Mouse (Mus musculus): ENCODE measurements around the gene Timmdc1. TPM values are rescaled to one million over a fixed set of nuclear protein-coding genes. Genes with fewer than 3 reads are reported as not detected.

Timmdc1 gene
- total and polyA plus RNA-seq, 3 experiments: 22.2 to 66.1 (median 60.4) TPM

- no peak for TF ChIP-seq CTCF (IDR thresholded peaks at IDR 0.05)
- TF ChIP-seq POLR2A (IDR thresholded peaks at IDR 0.05; ENCODE audit: insufficient read depth, low read depth, low read length): no peak
- TF ChIP-seq EP300 (IDR thresholded peaks at IDR 0.05; ENCODE audit: insufficient read depth, low read depth, low read length): no peak
- no peaks in the 10 kb centered on the region for H3K79me2 ChIP-seq (replicated peaks; ENCODE audit: control insufficient read depth, insufficient read depth, low read length)
- H3K27ac ChIP-seq: no peak overlapping the region
- H3K9ac ChIP-seq (ENCODE audit: low read depth, low read length): no peak overlapping the region
- no peaks in the 10 kb centered on the region for H3K36me3 ChIP-seq (ENCODE audit: control insufficient read depth, insufficient read depth, low read length)
- DNase-seq: peak in 1 of 2 experiments; percentile 18
- no peak overlapping the region for H3K4me3 ChIP-seq
- no peaks in the 10 kb centered on the region for H3K27me3 ChIP-seq (ENCODE audit: control insufficient read depth, insufficient read depth, low read length)
- 56% methylated on average over 11 of the region's 11 CpGs for WGBS
- intact Hi-C loops (cut with DNase I): no loop called here
- no peaks in the 10 kb centered on the region; the same call in 1 of the 2 replicates for H3K4me1 ChIP-seq (ENCODE audit: control insufficient read depth, insufficient read depth, low read length)
These were observed 65.5 kb downstream of the Timmdc1 start for GRCm38 (mm10) chr16:38456812-38457567.

- 68% methylated on average over 17 of the region's 17 CpGs for WGBS
- Histone ChIP-seq H3K79me2 (replicated peaks; ENCODE audit: control insufficient read depth, insufficient read depth, low read length) (no peaks in the 10 kb centered on the region), H3K36me3 (ENCODE audit: control insufficient read depth, insufficient read depth, low read length) (no peaks in the 10 kb centered on the region), H3K27me3 (ENCODE audit: control insufficient read depth, insufficient read depth, low read length) (no peaks in the 10 kb centered on the region), H3K27ac (no peak within 1 kb of the TSS), H3K9ac (ENCODE audit: low read depth, low read length) (no peak within 1 kb of the TSS), H3K4me3 (no peak within 1 kb of the TSS), H3K4me1 (ENCODE audit: control insufficient read depth, insufficient read depth, low read length) (no peaks in the 10 kb centered on the region; the same call in 1 of the 2 replicates)
- no peak for TF ChIP-seq CTCF (IDR thresholded peaks at IDR 0.05)
- no peak for TF ChIP-seq EP300 (IDR thresholded peaks at IDR 0.05; ENCODE audit: insufficient read depth, low read depth, low read length)
- TF ChIP-seq POLR2A (IDR thresholded peaks at IDR 0.05; ENCODE audit: insufficient read depth, low read depth, low read length): no peak
- DNase-seq: no peak
- intact Hi-C loops (cut with DNase I): no loop called here
These were observed 66.7 kb downstream of the Timmdc1 start, which contains the start of gene Cd80 for GRCm38 (mm10) chr16:38455511-38456418. TSS of gene Cd80 (plus strand) at chr16:38455561.

- TF ChIP-seq POLR2A (IDR thresholded peaks at IDR 0.05; ENCODE audit: insufficient read depth, low read depth, low read length) (no peak), CTCF (IDR thresholded peaks at IDR 0.05) (no peak), EP300 (IDR thresholded peaks at IDR 0.05; ENCODE audit: insufficient read depth, low read depth, low read length) (no peak)
- no peaks in the 10 kb centered on the region for H3K36me3 ChIP-seq (ENCODE audit: control insufficient read depth, insufficient read depth, low read length)
- no peaks in the 10 kb centered on the region for H3K79me2 ChIP-seq (replicated peaks; ENCODE audit: control insufficient read depth, insufficient read depth, low read length)
- no peaks in the 10 kb centered on the region for H3K27me3 ChIP-seq (ENCODE audit: control insufficient read depth, insufficient read depth, low read length)
- H3K27ac ChIP-seq: no peak overlapping the region
- no peak for DNase-seq
- intact Hi-C loops (cut with DNase I): no loop called here
- H3K4me1 ChIP-seq (ENCODE audit: control insufficient read depth, insufficient read depth, low read length): no peaks in the 10 kb centered on the region; the same call in 1 of the 2 replicates
- 78% methylated on average over 11 of the region's 11 CpGs for WGBS
- no peak overlapping the region for H3K9ac ChIP-seq (ENCODE audit: low read depth, low read length)
- no peak overlapping the region for H3K4me3 ChIP-seq
These were observed 67.8 kb downstream of the Timmdc1 start for GRCm38 (mm10) chr16:38454533-38455254.

- H3K4me1 ChIP-seq (ENCODE audit: control insufficient read depth, insufficient read depth, low read length): no peaks in the 10 kb centered on the region; the same call in 1 of the 2 replicates
- H3K36me3 ChIP-seq (ENCODE audit: control insufficient read depth, insufficient read depth, low read length): no peaks in the 10 kb centered on the region
- DNase-seq: no peak
- no peak for TF ChIP-seq CTCF (IDR thresholded peaks at IDR 0.05)
- TF ChIP-seq POLR2A (IDR thresholded peaks at IDR 0.05; ENCODE audit: insufficient read depth, low read depth, low read length): no peak
- no peak for TF ChIP-seq EP300 (IDR thresholded peaks at IDR 0.05; ENCODE audit: insufficient read depth, low read depth, low read length)
- H3K4me3 ChIP-seq: no peak overlapping the region
- WGBS: 89% methylated on average over 4 of the region's 4 CpGs
- H3K27ac ChIP-seq: no peak overlapping the region
- no peak overlapping the region for H3K9ac ChIP-seq (ENCODE audit: low read depth, low read length)
- no peaks in the 10 kb centered on the region for H3K79me2 ChIP-seq (replicated peaks; ENCODE audit: control insufficient read depth, insufficient read depth, low read length)
- H3K27me3 ChIP-seq (ENCODE audit: control insufficient read depth, insufficient read depth, low read length): no peaks in the 10 kb centered on the region
- intact Hi-C loops (cut with DNase I): loop anchor here (2.0 kb wide), 2 partner anchors 21 to 23 kb away; partner anchors contain the start of gene Pla1a
These were observed 68.5 kb downstream of the Timmdc1 start for GRCm38 (mm10) chr16:38453952-38454351.

- no peaks in the 10 kb centered on the region; the same call in 1 of the 2 replicates for H3K4me1 ChIP-seq (ENCODE audit: control insufficient read depth, insufficient read depth, low read length)
- H3K9ac ChIP-seq (ENCODE audit: low read depth, low read length): peak overlapping the region; percentile 98
- no peaks in the 10 kb centered on the region for H3K27me3 ChIP-seq (ENCODE audit: control insufficient read depth, insufficient read depth, low read length)
- TF ChIP-seq EP300 (IDR thresholded peaks at IDR 0.05; ENCODE audit: insufficient read depth, low read depth, low read length) (no peak), POLR2A (IDR thresholded peaks at IDR 0.05; ENCODE audit: insufficient read depth, low read depth, low read length) (no peak), CTCF (IDR thresholded peaks at IDR 0.05) (no peak)
- no peak for DNase-seq
- 31% methylated on average over 3 of the region's 3 CpGs for WGBS
- H3K4me3 ChIP-seq: peak overlapping the region; percentile 85
- H3K79me2 ChIP-seq (replicated peaks; ENCODE audit: control insufficient read depth, insufficient read depth, low read length): no peaks in the 10 kb centered on the region
- intact Hi-C loops (cut with DNase I): loop anchor here (2.0 kb wide), 2 partner anchors 20 to 24 kb away; partner anchors contain the start of gene Pla1a
- no peaks in the 10 kb centered on the region for H3K36me3 ChIP-seq (ENCODE audit: control insufficient read depth, insufficient read depth, low read length)
- H3K27ac ChIP-seq: peak overlapping the region; percentile 97
These were observed 69.3 kb downstream of the Timmdc1 start for GRCm38 (mm10) chr16:38453203-38453553.
